Mouse (Mus musculus): ENCODE data around the gene Xpo1. TPM values are rescaled to one million over a fixed set of nuclear protein-coding genes. Genes with fewer than 3 reads are reported as not detected.
"Not testable (repeated sequence)": the region's sequence is repeated elsewhere in the genome, so short reads cannot be mapped to it uniquely, and the experiment has no call there.

The Xpo1 gene
- polyA plus RNA-seq, 1 experiment from 2014 or later, result 88.5 TPM

DNA sequence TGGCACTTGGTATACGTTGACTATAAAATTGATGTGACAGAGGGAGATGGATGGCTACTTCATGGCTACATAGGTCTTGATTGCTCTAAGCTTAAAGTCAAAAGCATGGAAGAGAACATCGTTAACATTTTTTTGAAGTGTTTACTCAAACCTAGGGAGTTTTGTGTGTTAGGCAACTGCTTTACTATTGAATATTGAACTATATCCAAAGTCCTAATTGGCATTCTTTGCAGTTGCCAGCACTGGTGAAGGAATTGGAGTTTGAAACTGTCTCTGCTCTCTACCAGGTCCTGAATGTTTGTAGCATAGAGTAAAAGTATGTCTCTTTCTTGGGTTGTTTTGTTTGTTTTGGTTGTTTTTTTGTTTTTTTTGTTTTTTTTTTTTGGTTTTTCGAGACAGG is 19.9 kb downstream of the Xpo1 start:
- Histone ChIP-seq H3K9me3 (ENCODE audit: control insufficient read depth, low read length) (no peaks in the 10 kb centered on the region), H3K4me1 (ENCODE audit: control insufficient read depth, insufficient read depth, low read length) (no peaks in the 10 kb centered on the region), H3K9ac (replicated peaks; ENCODE audit: low read depth, low read length) (no peak overlapping the region), H3K4me3 (ENCODE audit: low read depth, low read length) (no peak overlapping the region), H3K27ac (ENCODE audit: low read depth, low read length) (no peak overlapping the region), H3K27me3 (ENCODE audit: control insufficient read depth, insufficient read depth, low read length) (no peaks in the 10 kb centered on the region), H3K36me3 (ENCODE audit: control insufficient read depth, insufficient read depth, low read length) (peaks cover 45% of the 10 kb centered on the region), H3K4me2 (ENCODE audit: low read depth, low read length) (no peak overlapping the region)
- WGBS, result 79% methylated on average over 3 of the region's 3 CpGs
- no peak for ATAC-seq (ENCODE audit: low read depth)

GRCm38 (mm10) chr11:23284469-23284868 is 28.6 kb downstream of the Xpo1 start:
- Histone ChIP-seq H3K27ac (ENCODE audit: low read depth, low read length) (no peak overlapping the region), H3K27me3 (ENCODE audit: control insufficient read depth, insufficient read depth, low read length) (no peaks in the 10 kb centered on the region), H3K9ac (replicated peaks; ENCODE audit: low read depth, low read length) (no peak overlapping the region), H3K4me3 (ENCODE audit: low read depth, low read length) (no peak overlapping the region), H3K4me2 (ENCODE audit: low read depth, low read length) (no peak overlapping the region), H3K36me3 (ENCODE audit: control insufficient read depth, insufficient read depth, low read length) (peaks cover 63% of the 10 kb centered on the region), H3K9me3 (ENCODE audit: control insufficient read depth, low read length) (no peaks in the 10 kb centered on the region), H3K4me1 (ENCODE audit: control insufficient read depth, insufficient read depth, low read length) (no peaks in the 10 kb centered on the region)
- WGBS, result 98% methylated on average over 4 of the region's 4 CpGs
- ATAC-seq (ENCODE audit: low read depth), result no peak

GRCm38 (mm10) chr11:23288866-23289265 is 33.0 kb downstream of the Xpo1 start:
- not testable (repeated sequence) for H3K4me2 ChIP-seq (ENCODE audit: low read depth, low read length); H3K9ac ChIP-seq (replicated peaks; ENCODE audit: low read depth, low read length); H3K27me3 ChIP-seq (ENCODE audit: control insufficient read depth, insufficient read depth, low read length); H3K27ac ChIP-seq (ENCODE audit: low read depth, low read length); H3K9me3 ChIP-seq (ENCODE audit: control insufficient read depth, low read length); H3K4me1 ChIP-seq (ENCODE audit: control insufficient read depth, insufficient read depth, low read length); ATAC-seq (ENCODE audit: low read depth); H3K4me3 ChIP-seq (ENCODE audit: low read depth, low read length)
- H3K36me3 ChIP-seq (ENCODE audit: control insufficient read depth, insufficient read depth, low read length), result peaks cover 68% of the 10 kb centered on the region
- 94% methylated on average over 4 of the region's 4 CpGs for WGBS

GRCm38 (mm10) chr11:23297379-23297778 is 41.5 kb downstream of the Xpo1 start:
- WGBS, result 100% methylated on average over 2 of the region's 2 CpGs
- peaks cover 49% of the 10 kb centered on the region for H3K36me3 ChIP-seq (ENCODE audit: control insufficient read depth, insufficient read depth, low read length)
- H3K4me1 ChIP-seq (ENCODE audit: control insufficient read depth, insufficient read depth, low read length), result no peaks in the 10 kb centered on the region

GRCm38 (mm10) chr11:23298301-23298700 is 42.5 kb downstream of the Xpo1 start:
- H3K27me3 ChIP-seq (ENCODE audit: control insufficient read depth, insufficient read depth, low read length), result no peaks in the 10 kb centered on the region
- H3K4me3 ChIP-seq (ENCODE audit: low read depth, low read length), result no peak overlapping the region
- H3K4me1 ChIP-seq (ENCODE audit: control insufficient read depth, insufficient read depth, low read length), result no peaks in the 10 kb centered on the region
- ATAC-seq (ENCODE audit: low read depth), result no peak
- H3K36me3 ChIP-seq (ENCODE audit: control insufficient read depth, insufficient read depth, low read length), result peaks cover 41% of the 10 kb centered on the region
- no peak overlapping the region for H3K9ac ChIP-seq (replicated peaks; ENCODE audit: low read depth, low read length)
- WGBS, result 94% methylated on average over 2 of the region's 2 CpGs
- H3K27ac ChIP-seq (ENCODE audit: low read depth, low read length), result no peak overlapping the region
- no peaks in the 10 kb centered on the region for H3K9me3 ChIP-seq (ENCODE audit: control insufficient read depth, low read length)
- no peak overlapping the region for H3K4me2 ChIP-seq (ENCODE audit: low read depth, low read length)

More at GRCm38 (mm10) chr11:23297379-23297778, 41.5 kb downstream of the Xpo1 start:
- H3K9ac ChIP-seq (replicated peaks; ENCODE audit: low read depth, low read length), result no peak overlapping the region
- no peak overlapping the region for H3K27ac ChIP-seq (ENCODE audit: low read depth, low read length)
- H3K4me3 ChIP-seq (ENCODE audit: low read depth, low read length), result no peak overlapping the region
- no peaks in the 10 kb centered on the region for H3K9me3 ChIP-seq (ENCODE audit: control insufficient read depth, low read length)
- no peaks in the 10 kb centered on the region for H3K27me3 ChIP-seq (ENCODE audit: control insufficient read depth, insufficient read depth, low read length)
- ATAC-seq (ENCODE audit: low read depth), result no peak
- no peak overlapping the region for H3K4me2 ChIP-seq (ENCODE audit: low read depth, low read length)

DNA sequence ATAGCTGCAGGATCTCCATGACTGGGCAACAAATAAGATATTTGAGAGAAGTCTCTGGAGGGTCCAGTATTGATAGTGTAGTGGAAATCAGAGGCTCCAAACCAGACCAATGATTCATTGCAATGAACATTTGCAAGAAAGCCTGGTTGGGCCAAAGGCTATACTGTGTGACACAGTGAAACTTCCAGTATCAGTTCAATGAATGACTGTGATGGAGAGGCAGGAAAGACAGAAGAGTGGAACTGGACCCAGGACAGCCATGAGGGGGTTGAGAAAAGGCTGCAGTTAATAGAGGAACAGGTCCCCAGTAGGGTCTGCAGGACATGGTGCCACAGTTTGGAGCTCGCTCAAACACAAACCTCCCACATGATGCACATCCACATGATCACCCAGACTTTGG is 44.1 kb downstream of the Xpo1 start:
- no peak overlapping the region for H3K9ac ChIP-seq (replicated peaks; ENCODE audit: low read depth, low read length)
- no peak for ATAC-seq (ENCODE audit: low read depth)
- H3K4me2 ChIP-seq (ENCODE audit: low read depth, low read length), result no peak overlapping the region
- no peaks in the 10 kb centered on the region for H3K27me3 ChIP-seq (ENCODE audit: control insufficient read depth, insufficient read depth, low read length)
- H3K9me3 ChIP-seq (ENCODE audit: control insufficient read depth, low read length), result no peaks in the 10 kb centered on the region
- H3K27ac ChIP-seq (ENCODE audit: low read depth, low read length), result no peak overlapping the region
- H3K36me3 ChIP-seq (ENCODE audit: control insufficient read depth, insufficient read depth, low read length), result peaks cover 29% of the 10 kb centered on the region
- 100% methylated on average over 1 of the region's 1 CpGs for WGBS
- H3K4me3 ChIP-seq (ENCODE audit: low read depth, low read length), result no peak overlapping the region
- no peaks in the 10 kb centered on the region for H3K4me1 ChIP-seq (ENCODE audit: control insufficient read depth, insufficient read depth, low read length)

GRCm38 (mm10) chr11:23303126-23303525 is 47.3 kb downstream of the Xpo1 start:
- Histone ChIP-seq H3K27ac (ENCODE audit: low read depth, low read length) (no peak overlapping the region), H3K4me3 (ENCODE audit: low read depth, low read length) (no peak overlapping the region), H3K4me1 (ENCODE audit: control insufficient read depth, insufficient read depth, low read length) (peaks cover 3% of the 10 kb centered on the region; the same call in 1 of the 2 replicates), H3K4me2 (ENCODE audit: low read depth, low read length) (no peak overlapping the region), H3K9me3 (ENCODE audit: control insufficient read depth, low read length) (no peaks in the 10 kb centered on the region), H3K36me3 (ENCODE audit: control insufficient read depth, insufficient read depth, low read length) (peaks cover under 1% of the 10 kb centered on the region; the same call in 1 of the 2 replicates), H3K9ac (replicated peaks; ENCODE audit: low read depth, low read length) (no peak overlapping the region), H3K27me3 (ENCODE audit: control insufficient read depth, insufficient read depth, low read length) (no peaks in the 10 kb centered on the region)
- ATAC-seq (ENCODE audit: low read depth), result no peak
- 70% methylated on average over 1 of the region's 1 CpGs for WGBS

DNA sequence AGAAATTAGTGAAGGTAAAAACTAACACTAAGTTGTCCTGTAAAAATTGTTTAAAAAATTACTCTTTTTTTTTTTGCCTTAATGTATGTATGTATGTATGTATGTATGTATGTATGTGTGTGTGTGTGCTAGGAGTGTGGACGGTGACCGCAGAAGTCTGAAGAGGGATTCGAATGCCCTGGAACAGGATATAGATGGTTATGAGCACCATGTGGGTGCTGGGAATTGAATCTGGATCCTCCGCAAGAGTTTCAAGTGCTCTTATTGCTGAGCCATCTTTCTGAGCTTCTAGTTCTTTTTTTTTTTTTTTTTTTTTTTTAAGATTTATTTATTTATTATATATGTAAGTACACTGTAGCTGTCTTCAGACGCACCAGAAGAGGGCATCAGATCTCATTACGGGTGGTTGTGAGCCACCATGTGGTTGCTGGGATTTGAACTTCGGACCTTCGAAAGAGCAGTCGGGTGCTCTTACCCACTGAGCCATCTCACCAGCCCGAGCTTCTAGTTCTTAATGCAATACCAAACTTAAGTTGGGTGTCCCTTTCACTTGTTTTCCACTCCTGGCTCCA is 49.3 kb downstream of the Xpo1 start:
- WGBS, result 38% methylated on average over 10 of the region's 10 CpGs

GRCm38 (mm10) chr11:23305673-23306608 is 50.1 kb downstream of the Xpo1 start:
- H3K36me3 ChIP-seq (ENCODE audit: control insufficient read depth, insufficient read depth, low read length), result no peaks in the 10 kb centered on the region
- under 1% methylated on average over 46 of the region's 98 CpGs for WGBS

More for the DNA sequence above, 49.3 kb downstream of the Xpo1 start:
- H3K27me3 ChIP-seq (ENCODE audit: control insufficient read depth, insufficient read depth, low read length); ATAC-seq (ENCODE audit: low read depth); H3K36me3 ChIP-seq (ENCODE audit: control insufficient read depth, insufficient read depth, low read length); H3K9me3 ChIP-seq (ENCODE audit: control insufficient read depth, low read length): not testable (repeated sequence)
- peak overlapping the region; percentile 85 for H3K4me3 ChIP-seq (ENCODE audit: low read depth, low read length)
- H3K27ac ChIP-seq (ENCODE audit: low read depth, low read length), result peak overlapping the region; percentile 98
- H3K4me2 ChIP-seq (ENCODE audit: low read depth, low read length), result peak overlapping the region; percentile 37
- peaks cover 12% of the 10 kb centered on the region for H3K4me1 ChIP-seq (ENCODE audit: control insufficient read depth, insufficient read depth, low read length)
- H3K9ac ChIP-seq (replicated peaks; ENCODE audit: low read depth, low read length), result peak overlapping the region; percentile 78; the same call in 1 of the 2 replicates

More at GRCm38 (mm10) chr11:23305673-23306608, 50.1 kb downstream of the Xpo1 start:
- no peaks in the 10 kb centered on the region for H3K27me3 ChIP-seq (ENCODE audit: control insufficient read depth, insufficient read depth, low read length)
- H3K4me2 ChIP-seq (ENCODE audit: low read depth, low read length), result peak overlapping the region; percentile 37
- peak overlapping the region; percentile 78 for H3K9ac ChIP-seq (replicated peaks; ENCODE audit: low read depth, low read length)
- peak; percentile 95 for ATAC-seq (ENCODE audit: low read depth)
- peak overlapping the region; percentile 85 for H3K4me3 ChIP-seq (ENCODE audit: low read depth, low read length)
- H3K27ac ChIP-seq (ENCODE audit: low read depth, low read length), result peak overlapping the region; percentile 98
- H3K9me3 ChIP-seq (ENCODE audit: control insufficient read depth, low read length), result no peaks in the 10 kb centered on the region
- H3K4me1 ChIP-seq (ENCODE audit: control insufficient read depth, insufficient read depth, low read length), result peaks cover 12% of the 10 kb centered on the region

Measured in neural tube, embryonic 14.5 days (tissue).